Mouse (Mus musculus): ENCODE measurements around the gene Olfr1369-ps1.

Gene Olfr1369-ps1

GRCm38 (mm10) chr13:21168371-21169011, 57.2 kb downstream of the Olfr1369-ps1 start:
- DNase-seq (ENCODE audit: extremely low read depth, low read depth, low spot score), result no peak
